Mouse (Mus musculus) forebrain, embryonic 15.5 days (tissue): Measurements from ENCODE around the gene Alpk1. TPM values are rescaled to one million over a fixed set of nuclear protein-coding genes. Genes with fewer than 3 reads are reported as not detected.

Source experiments
- ATAC-seq: fragments of 200-750 bp; cut with Nextera tagmentation; replicated peaks from 2 replicates; pipeline ENCODE4 v1.8.0; 2017; ENCODE audit warnings: mild to moderate bottlenecking, moderate TSS enrichment, moderate library complexity
- H3K27ac ChIP-seq: fragments of 300-500 bp; sonication (generic); replicated peaks from 2 replicates; pipeline ENCODE4 v1.5.1; 2015; ENCODE audit warnings: mild to moderate bottlenecking, inconsistent platforms
- H3K27me3 ChIP-seq: fragments of 300-500 bp; sonication (generic); 2 replicates; pipeline ENCODE4 v1.6.1; 2015; ENCODE audit warnings: inconsistent platforms
- H3K36me3 ChIP-seq: fragments of 300-500 bp; sonication (generic); 2 replicates; pipeline ENCODE4 v1.6.1; 2015; ENCODE audit warnings: mild to moderate bottlenecking, inconsistent platforms
- H3K4me1 ChIP-seq: fragments of 300-500 bp; sonication (generic); 2 replicates; pipeline ENCODE4 v1.6.1; 2015; ENCODE audit warnings: inconsistent platforms
- H3K4me2 ChIP-seq: fragments of 300-500 bp; sonication (generic); replicated peaks from 2 replicates; pipeline ENCODE4 v1.6.1; 2015; ENCODE audit warnings: mild to moderate bottlenecking, inconsistent platforms
- H3K4me3 ChIP-seq: fragments of 300-500 bp; sonication (generic); 2 replicates; pipeline ENCODE4 v1.5.1; 2015; ENCODE audit warnings: mild to moderate bottlenecking, inconsistent platforms
- H3K9ac ChIP-seq: fragments of 300-500 bp; sonication (generic); replicated peaks from 2 replicates; pipeline ENCODE4 v1.6.1; 2015; ENCODE audit warnings: mild to moderate bottlenecking, inconsistent platforms
- H3K9me3 ChIP-seq: fragments of 300-500 bp; sonication (generic); 2 replicates; pipeline ENCODE4 v1.6.1; 2016; ENCODE audit warnings: inconsistent platforms
- WGBS: fragments of 180-500 bp; shearing (Covaris S2); methylation state at CpG from one replicate; pipeline ENCODE4 v1.1.7; 2015; ENCODE audit warnings: mixed read lengths; 5-methylcytosine and 5-hydroxymethylcytosine counted together
- polyA plus RNA-seq: library from polyadenylated mRNA; unstranded; fragments of >200 nt; fragmentation: Nextera tagmentation; extraction: Ambion mirVana; gene quantifications from 2 replicates; pipeline ENCODE4 v1.2.1, GENCODE M21; 2015

The Alpk1 gene
- polyA plus RNA-seq, 1 experiment from 2014 or later, result 0.78 TPM

DNA sequence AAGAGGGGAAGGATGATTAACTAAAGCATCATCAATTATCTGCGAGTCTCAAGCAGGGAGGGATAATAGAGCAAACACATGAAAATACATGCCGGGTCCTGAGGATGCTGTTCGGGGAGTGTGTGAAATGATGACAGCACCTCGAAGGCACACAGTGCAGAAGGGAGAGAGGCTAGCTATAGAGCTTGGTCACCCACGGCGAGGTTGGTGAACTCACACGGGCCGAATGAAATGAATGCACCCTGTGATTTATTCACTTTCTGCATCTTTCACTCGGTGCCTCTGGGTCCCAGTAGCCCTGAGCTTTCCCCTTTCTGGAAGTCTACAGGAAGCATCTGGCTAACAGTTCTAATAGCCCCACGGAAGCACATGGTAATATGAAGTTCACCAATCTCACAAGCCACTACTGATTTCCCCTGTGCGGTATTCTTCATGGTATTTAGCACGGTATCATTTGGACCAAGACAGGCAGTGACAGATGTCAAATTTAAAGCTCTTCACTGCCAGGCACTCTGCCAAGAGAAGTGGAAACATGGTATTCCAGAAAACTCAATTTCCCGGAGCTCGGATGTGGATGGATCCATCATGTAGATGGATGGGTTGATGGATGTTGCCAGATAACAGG lies 50.7 kb downstream of the Alpk1 start:
- H3K4me2 ChIP-seq, result no peak overlapping the region
- no peak overlapping the region for H3K9ac ChIP-seq
- no peak overlapping the region for H3K27ac ChIP-seq
- WGBS, result 56% methylated on average over 14 of the region's 14 CpGs
- H3K27me3 ChIP-seq, result no peaks in the 10 kb centered on the region
- peak; percentile 53; the same call in 1 of the 2 replicates for ATAC-seq
- H3K36me3 ChIP-seq, result no peaks in the 10 kb centered on the region
- no peak overlapping the region for H3K4me3 ChIP-seq
- H3K9me3 ChIP-seq, result no peaks in the 10 kb centered on the region
- peaks cover 10% of the 10 kb centered on the region; the same call in 1 of the 2 replicates for H3K4me1 ChIP-seq

DNA sequence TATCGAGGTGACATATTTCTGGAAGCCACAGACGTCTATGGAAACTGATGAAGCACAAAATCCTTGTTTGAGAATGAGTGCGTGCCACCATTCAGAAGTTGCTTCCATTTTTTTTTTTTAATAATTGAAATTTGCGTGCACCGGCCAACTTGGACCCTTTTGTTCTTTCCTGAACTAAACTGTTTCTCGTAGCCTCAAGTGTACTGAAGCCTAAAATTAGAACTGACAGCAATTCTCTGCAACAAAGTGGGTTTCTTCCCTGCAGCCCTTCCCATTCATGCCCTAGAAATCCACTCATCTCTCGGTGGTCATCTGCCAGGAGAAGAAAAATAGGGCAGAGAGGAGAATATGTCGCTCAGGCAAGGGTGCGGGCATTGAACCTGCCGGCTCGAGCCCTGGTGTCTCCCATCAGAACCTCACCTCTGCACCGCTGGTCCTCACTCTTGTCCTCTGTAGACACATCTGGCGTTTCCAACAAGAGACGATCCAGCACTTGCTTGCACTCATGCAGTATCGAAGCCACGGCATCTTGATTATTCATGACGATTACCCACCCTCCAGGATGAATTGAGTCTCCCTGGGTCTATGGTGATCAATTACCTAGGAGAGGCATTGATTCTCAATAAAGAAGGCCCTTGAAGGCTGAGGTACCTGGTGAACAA lies 51.3 kb downstream of the Alpk1 start:
- no peak overlapping the region for H3K4me2 ChIP-seq
- no peak overlapping the region for H3K4me3 ChIP-seq
- H3K36me3 ChIP-seq, result no peaks in the 10 kb centered on the region
- no peak overlapping the region for H3K27ac ChIP-seq
- no peaks in the 10 kb centered on the region; the same call in 1 of the 2 replicates for H3K27me3 ChIP-seq
- no peak; the same call in 1 of the 2 replicates for ATAC-seq
- no peaks in the 10 kb centered on the region for H3K9me3 ChIP-seq
- H3K4me1 ChIP-seq, result peaks cover 10% of the 10 kb centered on the region; the same call in 1 of the 2 replicates
- H3K9ac ChIP-seq, result no peak overlapping the region
- 31% methylated on average over 17 of the region's 17 CpGs for whole genome bisulfite sequencing

DNA sequence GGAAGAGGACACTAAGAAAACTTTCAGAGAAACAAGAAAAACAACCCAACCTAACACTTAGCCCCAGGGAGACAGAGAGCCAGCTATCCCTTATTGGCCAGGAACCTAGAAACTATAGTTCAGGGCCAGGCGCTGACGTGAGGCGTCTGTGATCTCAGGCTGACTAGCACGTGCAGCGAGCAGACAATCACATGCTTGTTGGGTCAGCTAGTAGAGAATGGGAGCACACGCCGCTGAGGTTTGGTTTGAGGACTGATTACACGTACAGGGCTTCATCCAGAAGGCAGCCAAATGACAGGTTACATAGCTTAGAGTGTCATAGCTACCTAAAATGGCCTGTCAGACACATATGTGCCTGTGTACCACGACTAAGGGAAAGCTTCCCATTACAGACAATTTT lies 52.3 kb downstream of the Alpk1 start:
- no peak for ATAC-seq

DNA sequence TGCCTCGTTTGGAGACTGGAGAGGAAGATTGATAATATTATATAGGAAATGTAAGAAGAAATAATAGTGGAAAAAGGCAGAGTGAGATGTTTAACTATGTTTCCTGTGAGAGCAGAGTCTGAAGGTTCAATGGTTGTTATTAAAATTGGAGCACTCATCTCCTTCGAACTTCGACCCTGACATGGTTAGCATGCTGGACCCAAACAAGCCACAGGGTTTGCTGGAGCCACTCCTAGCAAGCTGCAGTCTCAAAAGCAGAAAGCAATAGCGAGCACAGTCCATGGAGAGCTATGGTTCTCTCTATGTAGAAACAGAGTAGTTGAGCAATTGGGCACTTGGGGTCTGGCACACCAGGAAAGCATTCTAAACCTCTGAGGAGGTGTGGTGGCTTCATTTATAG lies 59.4 kb downstream of the Alpk1 start:
- ATAC-seq, result no peak
- peaks cover 6% of the 10 kb centered on the region for H3K4me1 ChIP-seq
- no peaks in the 10 kb centered on the region for H3K36me3 ChIP-seq
- no peak overlapping the region for H3K4me3 ChIP-seq
- no peak overlapping the region for H3K4me2 ChIP-seq
- no peak overlapping the region for H3K9ac ChIP-seq
- H3K27me3 ChIP-seq, result no peaks in the 10 kb centered on the region; the same call in 1 of the 2 replicates
- H3K27ac ChIP-seq, result no peak overlapping the region
- no peaks in the 10 kb centered on the region for H3K9me3 ChIP-seq
- 69% methylated on average over 4 of the region's 4 CpGs for WGBS

More for the DNA sequence above, 52.3 kb downstream of the Alpk1 start:
- H3K4me3 ChIP-seq, result no peak overlapping the region
- no peaks in the 10 kb centered on the region for H3K36me3 ChIP-seq
- peaks cover 10% of the 10 kb centered on the region; the same call in 1 of the 2 replicates for H3K4me1 ChIP-seq
- H3K9ac ChIP-seq, result no peak overlapping the region
- H3K9me3 ChIP-seq, result no peaks in the 10 kb centered on the region
- 64% methylated on average over 9 of the region's 9 CpGs for WGBS
- H3K4me2 ChIP-seq, result no peak overlapping the region
- H3K27ac ChIP-seq, result no peak overlapping the region
- no peaks in the 10 kb centered on the region; the same call in 1 of the 2 replicates for H3K27me3 ChIP-seq

DNA sequence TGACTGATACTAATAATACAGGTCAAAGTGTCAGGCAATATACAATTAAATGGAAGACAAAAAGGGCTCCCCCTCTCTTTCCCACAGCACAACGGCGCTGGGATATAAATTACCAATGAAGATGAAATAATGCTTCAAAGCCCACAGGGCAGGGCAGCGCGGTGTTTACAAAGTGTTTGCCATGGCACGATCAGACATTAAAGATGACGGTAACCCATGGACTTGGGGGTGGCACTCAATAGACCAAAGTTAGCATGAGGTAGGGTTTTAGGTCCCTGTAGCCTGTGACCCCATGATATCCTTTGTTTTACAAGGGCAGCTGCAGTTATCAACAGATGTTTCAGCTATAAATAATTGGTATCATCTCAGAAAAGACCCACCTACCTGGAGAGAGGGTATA lies 60.3 kb downstream of the Alpk1 start:
- Histone ChIP-seq H3K4me3 (no peak overlapping the region), H3K9me3 (no peaks in the 10 kb centered on the region), H3K27ac (no peak overlapping the region; the same call in 1 of the 2 replicates), H3K4me2 (no peak overlapping the region), H3K27me3 (no peaks in the 10 kb centered on the region; the same call in 1 of the 2 replicates), H3K36me3 (no peaks in the 10 kb centered on the region), H3K4me1 (peaks cover 6% of the 10 kb centered on the region), H3K9ac (no peak overlapping the region)
- ATAC-seq, result no peak
- WGBS, result 26% methylated on average over 6 of the region's 6 CpGs

DNA sequence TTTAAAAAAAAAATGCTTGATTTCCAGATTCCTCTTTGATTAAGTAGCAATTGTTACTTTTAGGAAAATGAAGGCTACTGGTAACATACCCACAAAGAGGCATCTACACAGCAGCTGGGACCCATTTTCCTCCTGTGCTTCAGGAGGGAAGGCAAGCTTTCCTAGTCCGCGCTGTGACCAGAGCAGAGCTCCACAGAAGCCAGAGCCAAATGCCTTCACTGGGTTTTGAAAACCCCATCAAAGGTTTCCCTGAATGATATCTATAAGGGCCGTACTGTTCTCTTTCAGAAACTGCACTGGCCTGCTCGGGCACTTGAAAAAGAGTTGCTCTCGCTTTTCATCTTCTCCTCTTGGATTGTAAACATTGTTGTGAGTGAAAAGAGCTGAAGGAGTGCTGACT lies 60.7 kb downstream of the Alpk1 start:
- H3K9ac ChIP-seq, result no peak overlapping the region
- H3K4me1 ChIP-seq, result peaks cover 6% of the 10 kb centered on the region
- ATAC-seq, result no peak; the same call in 1 of the 2 replicates
- 19% methylated on average over 5 of the region's 5 CpGs for WGBS
- no peak overlapping the region for H3K4me2 ChIP-seq
- H3K36me3 ChIP-seq, result no peaks in the 10 kb centered on the region
- no peak overlapping the region; the same call in 1 of the 2 replicates for H3K27ac ChIP-seq
- H3K27me3 ChIP-seq, result no peaks in the 10 kb centered on the region; the same call in 1 of the 2 replicates
- no peaks in the 10 kb centered on the region for H3K9me3 ChIP-seq
- H3K4me3 ChIP-seq, result no peak overlapping the region

DNA sequence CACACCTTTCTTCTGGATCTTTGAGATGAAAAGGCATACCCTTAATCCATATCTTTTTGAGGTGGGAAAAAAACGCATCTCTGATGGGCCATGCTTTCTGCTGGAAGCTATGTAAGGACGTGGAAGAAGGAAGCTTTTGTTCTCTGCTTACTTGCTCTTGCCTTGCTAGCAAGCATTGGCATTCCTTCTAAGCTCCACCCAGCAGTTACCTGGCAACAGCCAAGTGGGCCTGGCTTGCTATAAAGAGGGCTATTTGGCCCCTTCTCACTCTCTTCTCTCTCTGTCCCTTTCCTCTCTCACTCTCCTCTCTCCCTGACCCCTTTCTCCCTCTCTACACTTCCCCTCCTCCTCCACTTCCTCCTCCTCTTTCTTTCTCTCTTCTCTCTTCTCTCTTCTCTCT lies 63.6 kb downstream of the Alpk1 start:
- H3K4me2 ChIP-seq, result no peak overlapping the region
- no peaks in the 10 kb centered on the region for H3K36me3 ChIP-seq
- peak overlapping the region; percentile 23; the same call in 1 of the 2 replicates for H3K27ac ChIP-seq
- H3K4me1 ChIP-seq, result peaks cover 15% of the 10 kb centered on the region
- no peaks in the 10 kb centered on the region for H3K9me3 ChIP-seq
- 6% methylated on average over 2 of the region's 2 CpGs for WGBS
- H3K27me3 ChIP-seq, result no peaks in the 10 kb centered on the region
- ATAC-seq, result 0 out of 2 replicates have a peak, but pooled peaks have one; percentile 33
- H3K4me3 ChIP-seq, result no peak overlapping the region
- H3K9ac ChIP-seq, result no peak overlapping the region

DNA sequence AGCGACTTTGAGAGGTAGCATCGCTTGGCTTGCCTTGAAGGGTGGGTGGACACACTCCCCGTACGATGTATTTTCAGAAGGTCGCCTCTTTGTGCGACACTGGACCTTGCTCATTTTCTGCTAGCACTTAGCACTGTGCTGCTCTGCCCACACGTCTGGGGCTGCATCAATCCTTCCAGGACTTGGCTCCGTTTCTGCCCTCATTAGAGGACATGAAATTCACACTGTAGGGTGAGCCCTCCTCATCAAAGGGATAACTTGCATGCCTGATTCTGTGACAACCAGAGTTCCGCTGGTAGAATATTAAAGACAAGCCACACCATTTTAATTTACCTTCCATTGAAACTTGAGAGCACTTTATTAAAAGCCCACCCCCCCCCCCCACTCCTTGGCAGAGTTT lies 67.2 kb downstream of the Alpk1 start:
- Histone ChIP-seq H3K9ac (no peak overlapping the region), H3K27me3 (0 out of 2 replicates have a peak, but pooled peaks cover 6% of the 10 kb centered on the region), H3K9me3 (no peaks in the 10 kb centered on the region), H3K36me3 (no peaks in the 10 kb centered on the region), H3K4me2 (no peak overlapping the region; the same call in 1 of the 2 replicates), H3K4me3 (no peak overlapping the region), H3K27ac (peak overlapping the region; percentile 31), H3K4me1 (peaks cover 15% of the 10 kb centered on the region)
- WGBS, result 22% methylated on average over 9 of the region's 9 CpGs
- ATAC-seq, result peak; percentile 92

DNA sequence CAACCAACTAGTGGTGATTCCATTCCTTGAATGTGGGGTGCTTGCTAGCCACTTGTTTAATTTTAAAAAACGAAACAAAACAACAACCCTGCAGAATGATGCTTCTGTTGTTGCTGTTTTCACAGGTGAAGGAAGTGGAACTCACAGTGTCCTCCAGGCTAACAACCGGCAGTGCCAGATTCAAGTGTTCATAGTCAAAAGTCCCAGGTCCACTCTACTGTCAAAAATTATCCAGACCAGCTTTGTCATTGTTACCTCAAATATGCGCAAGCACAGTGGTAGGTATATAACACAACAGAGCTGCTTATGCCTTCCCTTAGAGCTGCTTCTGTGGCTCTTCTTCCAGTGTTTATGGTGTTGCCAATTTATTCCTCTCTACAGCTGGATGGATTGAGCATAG lies 68.8 kb downstream of the Alpk1 start:
- WGBS, result 71% methylated on average over 3 of the region's 3 CpGs
- no peak overlapping the region for H3K4me2 ChIP-seq
- no peak for ATAC-seq
- peaks cover 21% of the 10 kb centered on the region for H3K4me1 ChIP-seq
- H3K9ac ChIP-seq, result no peak overlapping the region
- no peaks in the 10 kb centered on the region for H3K36me3 ChIP-seq
- no peak overlapping the region for H3K27ac ChIP-seq
- 0 out of 2 replicates have a peak, but pooled peaks cover 6% of the 10 kb centered on the region for H3K27me3 ChIP-seq
- H3K4me3 ChIP-seq, result no peak overlapping the region
- H3K9me3 ChIP-seq, result no peaks in the 10 kb centered on the region

DNA sequence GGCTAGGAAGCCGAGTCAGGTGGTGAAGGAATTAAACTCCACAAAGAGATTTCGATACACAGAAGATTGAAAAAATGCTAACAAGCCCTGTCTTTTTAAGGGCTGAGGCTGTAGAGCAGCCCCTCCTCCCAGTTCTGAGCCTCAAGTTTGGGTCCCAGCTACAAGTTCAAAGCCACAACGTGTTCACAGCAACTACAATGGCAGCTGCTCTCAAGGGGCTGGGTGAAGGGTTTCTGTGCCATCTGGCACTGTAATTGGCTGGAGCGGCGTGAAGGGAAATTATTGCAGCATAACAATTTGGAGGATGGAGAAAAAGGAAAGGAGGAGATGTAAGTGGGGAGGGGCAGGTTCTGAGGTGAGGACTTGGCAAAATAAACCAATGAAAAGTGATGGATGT lies 73.2 kb downstream of the Alpk1 start:
- 11% methylated on average over 5 of the region's 5 CpGs for WGBS
- Histone ChIP-seq H3K4me1 (peaks cover 26% of the 10 kb centered on the region), H3K9me3 (no peaks in the 10 kb centered on the region), H3K27me3 (0 out of 2 replicates have a peak, but pooled peaks cover 6% of the 10 kb centered on the region), H3K36me3 (no peaks in the 10 kb centered on the region), H3K4me3 (no peak overlapping the region), H3K4me2 (no peak overlapping the region), H3K9ac (no peak overlapping the region), H3K27ac (peak overlapping the region; percentile 80)
- peak; percentile 33; the same call in 1 of the 2 replicates for ATAC-seq

DNA sequence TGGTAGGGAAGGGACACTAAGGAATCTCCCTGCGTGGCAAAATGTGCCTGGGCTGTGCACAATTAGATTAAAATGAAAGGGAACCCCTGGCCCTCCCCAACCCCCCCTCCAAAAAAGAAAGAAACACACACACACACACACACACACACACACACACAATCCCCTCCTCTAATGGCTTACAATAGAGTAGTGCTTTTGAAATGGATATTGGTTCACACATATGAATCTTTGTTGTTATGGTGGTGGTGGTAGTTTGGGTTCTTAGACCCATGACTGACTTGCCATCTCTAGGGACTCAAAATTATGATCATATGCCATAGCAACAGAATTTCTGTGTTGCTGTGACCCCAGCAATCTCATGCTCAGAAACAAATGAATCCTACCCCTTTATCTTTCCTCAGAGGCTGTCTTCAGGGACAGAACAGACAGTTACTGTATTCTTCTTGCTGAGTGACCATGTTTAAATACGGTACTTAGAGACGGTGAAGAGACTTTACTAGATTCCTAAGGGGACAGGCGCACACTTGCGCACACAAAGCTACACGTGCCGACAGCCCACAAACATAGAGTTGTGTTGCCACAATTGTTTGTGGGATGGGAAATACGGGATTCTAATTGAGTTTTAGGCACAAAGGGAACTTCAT lies 73.8 kb downstream of the Alpk1 start:
- WGBS, result 22% methylated on average over 8 of the region's 8 CpGs
- ATAC-seq, result no peak
- Histone ChIP-seq H3K4me3 (peak overlapping the region; percentile 28; the same call in 1 of the 2 replicates), H3K27me3 (peaks cover 9% of the 10 kb centered on the region; the same call in 1 of the 2 replicates), H3K27ac (peak overlapping the region; percentile 80), H3K4me2 (peak overlapping the region; percentile 45), H3K9ac (peak overlapping the region; percentile 25), H3K9me3 (no peaks in the 10 kb centered on the region), H3K4me1 (peaks cover 26% of the 10 kb centered on the region), H3K36me3 (no peaks in the 10 kb centered on the region)
